Mouse (Mus musculus): ENCODE measurements at regions not wholly inside any gene's neighbourhood (a gene's known extent, or its start where the extent isn't known, plus 50 kb on each side); places are given as distances from the start of the nearest gene placed in this dataset.

GRCm38 (mm10) chr11:63569785-63570479, 352.2 kb downstream of the Hs3st3b1 start:
- TF ChIP-seq POLR2A (IDR thresholded peaks at IDR 0.05; ENCODE audit: insufficient read depth, low read depth, low read length) (no peak), CTCF (IDR thresholded peaks at IDR 0.05; ENCODE audit: insufficient read depth, low read depth, low read length) (no peak)

All from olfactory bulb, adult 2 months (tissue).